Mouse (Mus musculus) midbrain, embryonic 11.5 days (tissue): ENCODE results near the gene Ptpn22. TPM values are rescaled to one million over a fixed set of nuclear protein-coding genes. Genes with fewer than 3 reads are reported as not detected.
"Not testable (repeated sequence)": the region's sequence is repeated elsewhere in the genome, so short reads cannot be mapped to it uniquely, and the experiment has no call there.

Source experiments
- ATAC-seq: fragments of 200-750 bp; cut with Nextera tagmentation; 2 replicates; pipeline ENCODE4 v1.8.0; 2017; ENCODE audit warnings: moderate TSS enrichment, moderate library complexity; ENCODE audit not compliant: low FRiP score
- DNase-seq: peaks from one replicate; pipeline ENCODE4 v3.0.0; 2015; ENCODE audit warnings: low spot score; ENCODE audit errors: missing footprints
- H3K27ac ChIP-seq: fragments of 300-500 bp; sonication (generic); 2 replicates; pipeline ENCODE4 v1.5.1; 2014; ENCODE audit warnings: low read depth, low read length
- H3K27me3 ChIP-seq: fragments of 300-500 bp; sonication (generic); 2 replicates; pipeline ENCODE4 v1.6.1; 2014; ENCODE audit warnings: mild to moderate bottlenecking, low read length, moderate library complexity, mixed read lengths; ENCODE audit not compliant: control insufficient read depth, insufficient read depth
- H3K36me3 ChIP-seq: fragments of 300-500 bp; sonication (generic); 2 replicates; pipeline ENCODE4 v1.6.1; 2014; ENCODE audit warnings: mild to moderate bottlenecking, low read length, moderate library complexity, mixed read lengths; ENCODE audit not compliant: control insufficient read depth, insufficient read depth
- H3K4me1 ChIP-seq: fragments of 300-500 bp; sonication (generic); 2 replicates; pipeline ENCODE4 v1.6.1; 2014; ENCODE audit warnings: low read length; ENCODE audit not compliant: control insufficient read depth, insufficient read depth
- H3K4me2 ChIP-seq: fragments of 300-500 bp; sonication (generic); 2 replicates; pipeline ENCODE4 v1.6.1; 2014; ENCODE audit warnings: mild to moderate bottlenecking, moderate library complexity
- H3K4me3 ChIP-seq: fragments of 300-500 bp; sonication (generic); 2 replicates; pipeline ENCODE4 v1.5.1; 2014; ENCODE audit warnings: low read depth, low read length
- H3K9ac ChIP-seq: fragments of 300-500 bp; sonication (generic); 2 replicates; pipeline ENCODE4 v1.6.1; 2014; ENCODE audit warnings: low read length
- H3K9me3 ChIP-seq: fragments of 300-500 bp; sonication (generic); 2 replicates; pipeline ENCODE4 v1.6.1; 2016; ENCODE audit warnings: low read length; ENCODE audit not compliant: control insufficient read depth
- WGBS: fragments of 180-500 bp; shearing (Covaris S2); extraction: QIAGEN DNeasy Blood & Tissue Kit; methylation state at CpG from one replicate; pipeline ENCODE4 v1.1.7; 2014; 5-methylcytosine and 5-hydroxymethylcytosine counted together
- polyA plus RNA-seq: library from polyadenylated mRNA; unstranded; fragments of >200 nt; fragmentation: Nextera tagmentation; extraction: Ambion mirVana; gene quantifications from 2 replicates; pipeline ENCODE4 v1.2.1, GENCODE M21; 2014

The Ptpn22 gene
- polyA plus RNA-seq, 1 experiment from 2014 or later, result 0.23 TPM

DNA sequence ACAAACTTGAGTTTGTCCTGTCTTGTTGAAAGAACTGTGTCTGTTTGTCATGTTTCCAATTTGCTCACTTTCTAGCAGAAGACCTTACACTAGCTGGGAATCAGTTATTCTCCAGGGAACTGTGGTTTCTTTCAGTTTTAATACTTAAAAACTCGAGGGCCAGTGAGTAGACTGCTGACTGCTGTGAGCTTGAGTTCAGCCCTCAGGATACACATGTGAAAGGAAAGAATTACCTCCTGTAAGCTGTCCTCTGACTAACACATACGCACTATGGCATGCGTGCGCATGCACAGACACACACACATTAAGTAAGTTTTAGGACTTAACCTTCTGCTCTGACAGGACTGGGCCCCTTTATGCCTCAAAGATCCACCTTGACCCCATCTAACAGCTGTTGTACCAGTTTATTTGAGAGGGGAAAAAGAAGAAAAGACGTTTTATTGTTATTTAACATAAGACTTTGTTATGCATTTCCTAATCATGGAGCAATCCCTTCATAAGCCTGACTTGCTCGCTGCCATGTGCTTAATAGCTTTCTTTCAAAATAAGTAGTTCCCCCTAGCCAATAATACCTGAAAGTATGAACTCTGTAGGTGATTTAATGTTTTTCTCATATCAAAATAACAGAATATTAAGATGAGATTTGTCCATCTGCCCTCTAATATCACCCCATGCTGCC lies 24.2 kb upstream of the Ptpn22 start:
- Histone ChIP-seq H3K27ac (no peak overlapping the region), H3K4me3 (no peak overlapping the region), H3K9ac (no peak overlapping the region), H3K36me3 (no peaks in the 10 kb centered on the region), H3K27me3 (no peaks in the 10 kb centered on the region), H3K4me2 (no peak overlapping the region), H3K4me1 (no peaks in the 10 kb centered on the region), H3K9me3 (no peaks in the 10 kb centered on the region)
- 77% methylated on average over 6 of the region's 6 CpGs for WGBS
- DNase-seq (no peak), ATAC-seq (no peak)

DNA sequence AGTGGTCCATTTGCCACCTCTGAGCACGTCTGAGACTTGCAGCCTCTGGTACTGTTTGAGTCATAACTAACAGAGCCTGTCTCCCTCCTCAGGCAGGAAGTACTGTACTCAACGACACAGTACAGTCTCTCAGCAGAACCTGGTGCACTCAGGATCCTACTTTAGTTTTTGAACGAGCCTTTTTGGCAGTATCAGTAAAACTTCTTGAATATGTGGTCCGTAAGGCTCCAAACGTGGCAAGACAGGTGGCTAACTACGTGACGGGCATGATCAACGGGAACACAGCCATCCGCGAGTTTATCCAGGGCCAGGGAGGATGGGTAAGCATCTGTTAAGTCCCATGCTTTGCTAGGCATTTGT lies 23.7 kb upstream of the Ptpn22 start:
- H3K4me1 ChIP-seq, result no peaks in the 10 kb centered on the region
- no peaks in the 10 kb centered on the region for H3K36me3 ChIP-seq
- no peak overlapping the region for H3K27ac ChIP-seq
- 87% methylated on average over 10 of the region's 10 CpGs for WGBS
- no peaks in the 10 kb centered on the region for H3K9me3 ChIP-seq
- H3K4me3 ChIP-seq, result no peak overlapping the region
- H3K4me2 ChIP-seq, result no peak overlapping the region
- no peaks in the 10 kb centered on the region for H3K27me3 ChIP-seq
- DNase-seq, result no peak
- no peak for ATAC-seq
- no peak overlapping the region for H3K9ac ChIP-seq

DNA sequence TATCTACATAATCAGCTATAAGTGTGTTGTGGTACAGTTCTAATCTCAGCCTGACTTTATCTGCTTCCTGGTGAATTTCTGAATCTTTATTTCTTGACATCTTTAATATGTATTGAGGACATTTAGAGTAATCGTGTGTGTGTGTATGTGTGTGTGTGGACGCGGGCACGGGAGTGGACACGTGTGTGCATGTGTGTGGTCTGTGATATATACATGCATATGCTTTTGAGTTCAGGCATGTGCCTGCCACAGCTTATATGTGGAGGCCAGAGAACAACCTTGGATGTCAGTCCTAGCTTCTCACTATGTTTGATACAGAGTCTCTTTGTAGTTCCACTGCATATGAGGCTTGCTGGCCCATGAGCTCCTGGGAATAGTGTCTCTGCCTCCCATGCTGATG lies 23.1 kb upstream of the Ptpn22 start:
- H3K27me3 ChIP-seq, result no peaks in the 10 kb centered on the region

DNA sequence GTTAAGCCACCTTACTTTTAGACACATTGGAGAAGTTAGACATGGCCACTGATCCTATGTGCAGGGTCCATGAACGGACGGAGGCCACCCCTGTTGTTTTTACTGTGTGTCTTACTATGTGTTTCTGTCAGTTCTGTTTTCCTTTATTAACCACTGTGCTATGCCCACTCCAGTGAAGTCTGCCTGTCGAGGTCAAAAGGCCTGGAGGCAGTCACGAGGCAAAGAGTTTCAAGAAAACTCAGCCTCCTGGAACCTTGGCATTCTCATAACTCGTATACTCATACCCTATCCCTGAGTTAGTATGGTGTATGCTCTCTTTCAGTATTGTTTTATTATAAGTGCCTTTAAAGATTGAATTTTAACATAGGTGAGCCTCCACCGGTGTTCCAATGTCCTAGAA lies 19.9 kb upstream of the Ptpn22 start:
- Histone ChIP-seq H3K27me3 (no peaks in the 10 kb centered on the region), H3K9me3 (no peaks in the 10 kb centered on the region), H3K9ac (no peak overlapping the region), H3K4me3 (no peak overlapping the region), H3K36me3 (no peaks in the 10 kb centered on the region), H3K4me1 (no peaks in the 10 kb centered on the region), H3K4me2 (no peak overlapping the region), H3K27ac (no peak overlapping the region)
- DNase-seq (no peak), ATAC-seq (no peak)
- 88% methylated on average over 6 of the region's 6 CpGs for WGBS

More for the DNA sequence above, 23.1 kb upstream of the Ptpn22 start:
- no peak overlapping the region for H3K4me3 ChIP-seq
- H3K4me2 ChIP-seq, result no peak overlapping the region
- no peaks in the 10 kb centered on the region for H3K36me3 ChIP-seq
- no peak for ATAC-seq
- no peaks in the 10 kb centered on the region for H3K9me3 ChIP-seq
- H3K4me1 ChIP-seq, result no peaks in the 10 kb centered on the region
- WGBS, result 96% methylated on average over 5 of the region's 5 CpGs
- DNase-seq, result no peak
- no peak overlapping the region for H3K9ac ChIP-seq
- no peak overlapping the region for H3K27ac ChIP-seq

DNA sequence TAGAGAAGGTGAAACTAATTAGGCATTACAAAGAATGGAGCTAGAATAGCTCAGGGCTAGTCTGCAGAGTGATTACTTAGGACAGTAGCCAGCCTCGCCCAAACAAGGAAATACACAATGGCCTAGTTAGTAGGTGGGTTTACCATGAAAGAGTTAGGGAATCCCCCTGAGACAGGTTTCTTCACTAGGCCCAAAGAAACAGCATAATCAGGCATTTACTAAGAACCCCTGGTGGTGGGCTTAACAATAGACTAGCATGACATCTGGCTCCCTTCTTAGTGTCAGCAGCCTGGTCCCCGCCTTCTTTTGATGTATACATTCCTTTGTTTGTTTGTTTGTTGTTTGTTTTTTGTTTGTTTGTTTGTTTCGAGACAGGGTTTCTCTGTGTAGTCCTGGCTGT lies 19.4 kb upstream of the Ptpn22 start:
- not testable (repeated sequence) for H3K4me2 ChIP-seq, DNase-seq, H3K4me3 ChIP-seq, H3K4me1 ChIP-seq, ATAC-seq, H3K27ac ChIP-seq, H3K9me3 ChIP-seq, H3K9ac ChIP-seq, H3K36me3 ChIP-seq, H3K27me3 ChIP-seq
- WGBS, result 74% methylated on average over 3 of the region's 3 CpGs

DNA sequence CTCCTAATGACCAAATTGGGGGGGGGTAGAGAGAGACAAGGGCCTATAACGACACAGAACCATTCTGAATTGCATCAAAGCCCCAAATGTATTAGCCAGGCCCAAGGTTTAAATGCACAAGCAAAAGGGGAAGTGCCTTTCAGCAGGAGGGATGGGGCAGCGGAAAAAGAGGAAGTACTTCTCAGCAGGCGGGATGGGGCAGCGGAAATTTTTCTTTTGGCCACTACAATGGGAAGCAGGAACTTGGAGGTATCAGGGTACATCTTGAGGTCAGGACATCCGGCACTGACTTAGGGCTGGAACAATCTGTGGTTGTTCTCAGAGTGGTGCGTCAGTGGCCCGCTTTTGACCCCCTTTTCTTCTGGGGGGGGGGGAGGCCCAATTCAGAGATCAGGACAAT lies 18.6 kb upstream of the Ptpn22 start:
- H3K4me2 ChIP-seq, H3K27me3 ChIP-seq, H3K9ac ChIP-seq, ATAC-seq, H3K36me3 ChIP-seq, H3K27ac ChIP-seq, H3K4me1 ChIP-seq, H3K9me3 ChIP-seq, H3K4me3 ChIP-seq, DNase-seq: not testable (repeated sequence)
- WGBS, result 87% methylated on average over 7 of the region's 7 CpGs

DNA sequence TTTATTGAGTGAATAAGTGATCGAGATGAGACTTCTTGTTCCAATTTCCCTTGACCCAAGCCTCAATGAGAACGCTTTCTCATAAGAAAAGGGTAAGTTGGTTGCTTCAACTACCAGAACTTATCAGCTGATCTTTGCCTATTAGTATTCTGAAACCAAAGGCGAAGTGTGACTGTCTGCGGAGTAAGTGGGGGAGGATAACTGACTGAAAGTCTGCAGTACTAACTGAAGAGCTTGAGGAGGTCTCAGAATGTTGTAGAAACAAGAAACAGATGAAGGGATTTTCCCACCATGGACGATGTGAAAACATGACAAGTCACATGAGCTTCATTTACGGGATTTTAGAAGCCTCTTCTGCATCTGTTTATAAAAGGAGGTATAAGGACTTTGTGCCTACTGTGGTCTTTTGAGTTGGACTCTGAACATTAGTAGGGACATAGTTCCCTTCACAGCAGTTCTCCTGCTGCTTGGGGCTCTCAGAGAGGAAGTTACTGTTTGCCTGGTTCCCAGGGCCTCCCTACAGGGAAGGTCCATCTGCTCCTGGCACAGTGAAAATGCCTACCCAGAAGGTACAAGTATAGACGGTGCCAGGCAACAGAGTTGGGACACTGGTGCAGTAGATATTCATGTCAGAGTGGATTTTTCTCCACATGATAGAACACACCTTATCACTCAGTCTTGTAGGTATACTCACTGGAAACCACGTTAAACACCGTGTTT lies 8.8 kb upstream of the Ptpn22 start:
- DNase-seq (no peak), ATAC-seq (no peak)
- Histone ChIP-seq H3K4me3 (no peak overlapping the region), H3K4me1 (no peaks in the 10 kb centered on the region), H3K4me2 (no peak overlapping the region), H3K36me3 (no peaks in the 10 kb centered on the region), H3K27ac (no peak overlapping the region), H3K9me3 (no peaks in the 10 kb centered on the region), H3K9ac (no peak overlapping the region), H3K27me3 (no peaks in the 10 kb centered on the region)
- WGBS, result 85% methylated on average over 9 of the region's 9 CpGs

DNA sequence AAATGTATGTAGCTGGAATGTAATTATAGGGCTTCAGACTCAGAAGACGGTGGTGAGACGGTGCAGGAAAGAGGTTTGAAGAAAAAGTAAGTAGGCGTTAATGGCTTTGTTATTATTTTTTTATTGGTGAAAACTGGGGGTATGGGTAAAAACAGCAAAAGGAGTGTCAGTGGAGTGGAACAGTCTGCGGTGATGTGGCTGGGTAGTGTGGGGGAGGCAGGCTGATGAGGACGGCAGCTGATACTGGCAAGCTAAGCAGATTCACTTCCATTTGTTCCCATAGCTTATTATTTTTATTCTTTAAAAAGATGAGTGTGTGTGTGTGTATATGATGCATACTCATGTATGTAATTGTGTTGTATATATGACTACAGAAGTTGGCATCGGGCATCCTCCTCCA lies 8.1 kb upstream of the Ptpn22 start:
- 94% methylated on average over 6 of the region's 6 CpGs for WGBS
- DNase-seq (no peak), ATAC-seq (no peak)
- Histone ChIP-seq H3K9me3 (no peaks in the 10 kb centered on the region), H3K27me3 (no peaks in the 10 kb centered on the region), H3K9ac (no peak overlapping the region), H3K4me3 (no peak overlapping the region), H3K27ac (no peak overlapping the region), H3K36me3 (no peaks in the 10 kb centered on the region), H3K4me2 (no peak overlapping the region), H3K4me1 (no peaks in the 10 kb centered on the region)

DNA sequence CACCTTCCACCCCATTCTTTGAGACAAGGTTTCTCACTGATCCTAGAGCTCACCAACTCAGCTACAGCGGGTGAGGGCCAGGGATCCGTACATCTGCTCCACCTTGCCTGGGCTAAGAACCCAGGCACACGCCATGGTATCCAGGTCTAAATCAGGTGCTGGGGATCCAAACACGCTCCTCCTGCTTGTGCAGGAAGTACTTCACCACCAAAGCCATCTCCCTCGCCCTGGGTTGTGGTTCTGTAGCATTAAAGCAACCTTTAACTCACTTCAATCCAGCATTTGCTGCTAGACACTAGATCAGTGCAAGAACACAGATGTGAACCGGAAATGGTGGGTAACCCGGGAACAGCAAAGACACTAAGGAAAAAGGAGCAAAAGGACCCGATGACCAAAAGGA lies 7.7 kb upstream of the Ptpn22 start:
- Histone ChIP-seq H3K9ac (no peak overlapping the region), H3K4me3 (no peak overlapping the region), H3K9me3 (no peaks in the 10 kb centered on the region), H3K4me2 (no peak overlapping the region), H3K27me3 (no peaks in the 10 kb centered on the region), H3K4me1 (no peaks in the 10 kb centered on the region), H3K27ac (no peak overlapping the region), H3K36me3 (no peaks in the 10 kb centered on the region)
- no peak for ATAC-seq
- WGBS, result 84% methylated on average over 8 of the region's 8 CpGs
- no peak for DNase-seq
